Mouse (Mus musculus) kidney, postnatal 0 days (tissue): ENCODE measurements at regions not wholly inside any gene's neighbourhood (a gene's known extent, or its start where the extent isn't known, plus 50 kb on each side); places are given as distances from the start of the nearest gene placed in this dataset.

Experiments
- ATAC-seq: fragments of 200-750 bp; cut with Nextera tagmentation; replicated peaks from 2 replicates; pipeline ENCODE4 v1.8.0; 2017; ENCODE audit warnings: low read depth, moderate number of reproducible peaks, moderate TSS enrichment, moderate library complexity; ENCODE audit not compliant: low FRiP score
- DNase-seq: peaks from one replicate; pipeline ENCODE4 v3.0.0-alpha.2; 2016; ENCODE audit warnings: low spot score
- H3K27ac ChIP-seq: fragments of 300-500 bp; sonication (generic); 2 replicates; pipeline ENCODE4 v1.5.1; 2014; ENCODE audit warnings: mild to moderate bottlenecking
- H3K27me3 ChIP-seq: fragments of 300-500 bp; sonication (generic); 2 replicates; pipeline ENCODE4 v1.6.1; 2014; ENCODE audit warnings: low read length, mixed read lengths; ENCODE audit not compliant: insufficient read depth
- H3K36me3 ChIP-seq: fragments of 300-500 bp; sonication (generic); 2 replicates; pipeline ENCODE4 v1.6.1; 2014; ENCODE audit warnings: low read length, mixed read lengths; ENCODE audit not compliant: insufficient read depth
- H3K4me1 ChIP-seq: fragments of 300-500 bp; sonication (generic); replicated peaks from 2 replicates; pipeline ENCODE4 v1.6.1; 2014; ENCODE audit warnings: antibody characterized with exemption, low read length, mixed read lengths; ENCODE audit not compliant: insufficient read depth
- H3K4me2 ChIP-seq: fragments of 300-500 bp; sonication (generic); 2 replicates; pipeline ENCODE4 v1.6.1; 2014; ENCODE audit warnings: mild to moderate bottlenecking, low read length, moderate library complexity, mixed read lengths
- H3K4me3 ChIP-seq: fragments of 300-500 bp; sonication (generic); replicated peaks from 2 replicates; pipeline ENCODE4 v1.5.1; 2014; ENCODE audit warnings: low read depth, low read length
- H3K9ac ChIP-seq: fragments of 300-500 bp; sonication (generic); 2 replicates; pipeline ENCODE4 v1.6.1; 2014; ENCODE audit warnings: low read depth, low read length
- H3K9me3 ChIP-seq: fragments of 300-500 bp; sonication (generic); replicated peaks from 2 replicates; pipeline ENCODE4 v1.6.1; 2016; ENCODE audit warnings: low read length, inconsistent platforms, mixed read lengths
- CTCF ChIP-seq: IDR thresholded peaks from 2 replicates; pipeline ENCODE4 v1.5.1; 2016; ENCODE audit warnings: antibody characterized with exemption, low read depth, mild to moderate bottlenecking, moderate library complexity
- WGBS: fragments of 180-500 bp; shearing (Covaris S2); extraction: QIAGEN DNeasy Blood & Tissue Kit; methylation state at CpG from one replicate; pipeline ENCODE4 v1.1.7; 2014; 5-methylcytosine and 5-hydroxymethylcytosine counted together

GRCm38 (mm10) chr13:72938156-72938874 is 309.7 kb downstream of the Irx2 start:
- H3K4me1 ChIP-seq: no peaks in the 10 kb centered on the region
- H3K36me3 ChIP-seq: no peaks in the 10 kb centered on the region
- no peaks in the 10 kb centered on the region for H3K9me3 ChIP-seq
- no peaks in the 10 kb centered on the region for H3K27me3 ChIP-seq
- no peak overlapping the region for H3K27ac ChIP-seq
- H3K9ac ChIP-seq: no peak overlapping the region
- DNase-seq (no peak), ATAC-seq (no peak)
- 54% methylated on average over 13 of the region's 13 CpGs for WGBS
- no peak overlapping the region for H3K4me2 ChIP-seq
- no peak for TF ChIP-seq CTCF
- no peak overlapping the region for H3K4me3 ChIP-seq

GRCm38 (mm10) chr13:72947374-72948165 is 312.7 kb upstream of the Irx4 start:
- WGBS: 66% methylated on average over 7 of the region's 7 CpGs
- TF ChIP-seq CTCF: no peak

GRCm38 (mm10) chr13:72958616-72959518 is 301.4 kb upstream of the Irx4 start:
- Histone ChIP-seq H3K27ac (no peak overlapping the region), H3K36me3 (no peaks in the 10 kb centered on the region), H3K4me2 (peak overlapping the region; percentile 6; the same call in 1 of the 2 replicates), H3K4me3 (no peak overlapping the region), H3K9ac (no peak overlapping the region), H3K27me3 (no peaks in the 10 kb centered on the region), H3K4me1 (no peaks in the 10 kb centered on the region), H3K9me3 (no peaks in the 10 kb centered on the region)
- TF ChIP-seq CTCF: no peak
- ATAC-seq (no peak; the same call in 1 of the 2 replicates), DNase-seq (no peak)
- 13% methylated on average over 15 of the region's 15 CpGs for WGBS

More at GRCm38 (mm10) chr13:72947374-72948165, 312.7 kb upstream of the Irx4 start:
- no peak for ATAC-seq
- Histone ChIP-seq H3K27ac (no peak overlapping the region), H3K9ac (no peak overlapping the region), H3K4me1 (no peaks in the 10 kb centered on the region), H3K4me3 (no peak overlapping the region), H3K27me3 (no peaks in the 10 kb centered on the region), H3K9me3 (no peaks in the 10 kb centered on the region), H3K4me2 (no peak overlapping the region), H3K36me3 (no peaks in the 10 kb centered on the region)
- DNase-seq: no peak

- no peak for DNase-seq
- no peak overlapping the region for H3K27ac ChIP-seq
- TF ChIP-seq CTCF: no peak
- ATAC-seq: no peak
- no peaks in the 10 kb centered on the region for H3K4me1 ChIP-seq
- H3K4me2 ChIP-seq: no peak overlapping the region
- H3K36me3 ChIP-seq: no peaks in the 10 kb centered on the region
- H3K27me3 ChIP-seq: no peaks in the 10 kb centered on the region
- WGBS: 77% methylated on average over 3 of the region's 3 CpGs
- H3K9me3 ChIP-seq: no peaks in the 10 kb centered on the region
- no peak overlapping the region for H3K4me3 ChIP-seq
- H3K9ac ChIP-seq: no peak overlapping the region
These were observed 299.0 kb upstream of the Irx4 start for GRCm38 (mm10) chr13:72961291-72961690.

- no peaks in the 10 kb centered on the region for H3K27me3 ChIP-seq
- DNase-seq: no peak
- 81% methylated on average over 4 of the region's 4 CpGs for WGBS
- H3K4me1 ChIP-seq: no peaks in the 10 kb centered on the region
- no peak overlapping the region for H3K27ac ChIP-seq
- H3K4me2 ChIP-seq: no peak overlapping the region
- no peak for ATAC-seq
- no peak for TF ChIP-seq CTCF
- H3K9ac ChIP-seq: no peak overlapping the region
- no peaks in the 10 kb centered on the region for H3K9me3 ChIP-seq
- H3K36me3 ChIP-seq: no peaks in the 10 kb centered on the region
- no peak overlapping the region for H3K4me3 ChIP-seq
These were observed 288.1 kb upstream of the Irx4 start for GRCm38 (mm10) chr13:72972165-72972564.

- no peaks in the 10 kb centered on the region for H3K36me3 ChIP-seq
- H3K9ac ChIP-seq: no peak overlapping the region
- WGBS: 34% methylated on average over 1 of the region's 1 CpGs
- H3K4me3 ChIP-seq: no peak overlapping the region
- no peak for TF ChIP-seq CTCF
- H3K27ac ChIP-seq: no peak overlapping the region
- no peaks in the 10 kb centered on the region for H3K4me1 ChIP-seq
- no peaks in the 10 kb centered on the region for H3K9me3 ChIP-seq
- no peak overlapping the region for H3K4me2 ChIP-seq
- H3K27me3 ChIP-seq: no peaks in the 10 kb centered on the region
- DNase-seq (no peak), ATAC-seq (no peak)
These were observed 287.4 kb upstream of the Irx4 start for GRCm38 (mm10) chr13:72972894-72973293.
